Mouse (Mus musculus): ENCODE data around the gene Mynn. TPM values are rescaled to one million over a fixed set of nuclear protein-coding genes. Genes with fewer than 3 reads are reported as not detected.

Gene Mynn
- polyA plus RNA-seq (2015; fragmentation: Nextera tagmentation; extraction: Ambion mirVana) = 13.7 and 14.3 TPM in 2 replicates

GRCm38 (mm10) chr3:30602065-30602739, at the start of gene Mynn:
TSS of gene Mynn (plus strand) at chr3:30602065.

GRCm38 (mm10) chr3:30599711-30600545, 1.9 kb upstream of the Mynn start, which contains the start of gene Actrt3:
TSS of gene Actrt3 (minus strand) at chr3:30599939.

GRCm38 (mm10) chr3:30644207-30644606, 42.3 kb downstream of the Mynn start, which contains the start of gene Lrriq4:
TSS of gene Lrriq4 (plus strand) at chr3:30644507.

GRCm38 (mm10) chr3:30647440-30648090, 45.7 kb downstream of the Mynn start, which contains the start of gene Lrrc34:
TSS of gene Lrrc34 (minus strand) at chr3:30647869.

Other genes with a start within 250 kb of the Mynn start
- 11.1 and 12.8 TPM in 2 replicates for gene Mecom, start 54.1 kb upstream of the Mynn start, polyA plus RNA-seq (2015; fragmentation: Nextera tagmentation; extraction: Ambion mirVana)
- not detected in 2 replicates for gene Actrt3, start 2.1 kb upstream of the Mynn start, polyA plus RNA-seq (2015; fragmentation: Nextera tagmentation; extraction: Ambion mirVana)
- gene Lrriq4, start 42.4 kb downstream of the Mynn start, polyA plus RNA-seq (2015; fragmentation: Nextera tagmentation; extraction: Ambion mirVana) = not detected in 2 replicates
- 0.42 and 0.62 TPM in 2 replicates for gene Lrrc34, start 45.8 kb downstream of the Mynn start, polyA plus RNA-seq (2015; fragmentation: Nextera tagmentation; extraction: Ambion mirVana)
- 0.17 TPM in 1 of 2 replicates, not detected in the other for gene Lrrc31, start 97.8 kb downstream of the Mynn start, polyA plus RNA-seq (2015; fragmentation: Nextera tagmentation; extraction: Ambion mirVana)
- gene Samd7, start 144.2 kb downstream of the Mynn start, polyA plus RNA-seq (2015; fragmentation: Nextera tagmentation; extraction: Ambion mirVana) = not detected in 2 replicates
- gene Sec62, start 190.8 kb downstream of the Mynn start, polyA plus RNA-seq (2015; fragmentation: Nextera tagmentation; extraction: Ambion mirVana) = 69.5 and 89.2 TPM in 2 replicates